Mouse (Mus musculus) erythroblast, embryonic 14.5 days (primary cell): ENCODE data around the gene Pcna. TPM values are rescaled to one million over a fixed set of nuclear protein-coding genes. Genes with fewer than 3 reads are reported as not detected.
"Not testable (repeated sequence)": the region's sequence is repeated elsewhere in the genome, so short reads cannot be mapped to it uniquely, and the experiment has no call there.

Experiments
- H3K27me3 ChIP-seq: 2 replicates; pipeline ENCODE4 v1.6.1; 2012; ENCODE audit warnings: inconsistent platforms; ENCODE audit not compliant: control insufficient read depth
- H3K36me3 ChIP-seq: 2 replicates; pipeline ENCODE4 v1.6.1; 2012; ENCODE audit warnings: mild to moderate bottlenecking, inconsistent platforms; ENCODE audit not compliant: control insufficient read depth
- H3K4me1 ChIP-seq: 2 replicates; pipeline ENCODE4 v1.6.1; 2012; ENCODE audit warnings: inconsistent platforms; ENCODE audit not compliant: control insufficient read depth
- H3K4me3 ChIP-seq: replicated peaks from 2 replicates; pipeline ENCODE3; 2012; ENCODE audit warnings: moderate library complexity, mild to moderate bottlenecking, inconsistent platforms
- H3K9me3 ChIP-seq: 2 replicates; pipeline ENCODE4 v1.6.1; 2012; ENCODE audit warnings: low read length, inconsistent platforms, mixed read lengths; ENCODE audit not compliant: control insufficient read depth
- GATA1 ChIP-seq: IDR thresholded peaks from 2 replicates; pipeline ENCODE4 v1.6.1; 2012; ENCODE audit warnings: low read length, inconsistent platforms, mixed read lengths
- TAL1 ChIP-seq: IDR thresholded peaks from 3 replicates; pipeline ENCODE4 v1.6.1; 2012; ENCODE audit warnings: low read length, inconsistent platforms, mixed read lengths
- polyA plus RNA-seq: library from polyadenylated mRNA; stranded (reverse); fragments of >175 nt; gene quantifications from 2 replicates; pipeline ENCODE4 v1.2.3, GENCODE M21; 2012

Gene Pcna
- polyA plus RNA-seq, 1 experiment = 11.3 TPM

DNA sequence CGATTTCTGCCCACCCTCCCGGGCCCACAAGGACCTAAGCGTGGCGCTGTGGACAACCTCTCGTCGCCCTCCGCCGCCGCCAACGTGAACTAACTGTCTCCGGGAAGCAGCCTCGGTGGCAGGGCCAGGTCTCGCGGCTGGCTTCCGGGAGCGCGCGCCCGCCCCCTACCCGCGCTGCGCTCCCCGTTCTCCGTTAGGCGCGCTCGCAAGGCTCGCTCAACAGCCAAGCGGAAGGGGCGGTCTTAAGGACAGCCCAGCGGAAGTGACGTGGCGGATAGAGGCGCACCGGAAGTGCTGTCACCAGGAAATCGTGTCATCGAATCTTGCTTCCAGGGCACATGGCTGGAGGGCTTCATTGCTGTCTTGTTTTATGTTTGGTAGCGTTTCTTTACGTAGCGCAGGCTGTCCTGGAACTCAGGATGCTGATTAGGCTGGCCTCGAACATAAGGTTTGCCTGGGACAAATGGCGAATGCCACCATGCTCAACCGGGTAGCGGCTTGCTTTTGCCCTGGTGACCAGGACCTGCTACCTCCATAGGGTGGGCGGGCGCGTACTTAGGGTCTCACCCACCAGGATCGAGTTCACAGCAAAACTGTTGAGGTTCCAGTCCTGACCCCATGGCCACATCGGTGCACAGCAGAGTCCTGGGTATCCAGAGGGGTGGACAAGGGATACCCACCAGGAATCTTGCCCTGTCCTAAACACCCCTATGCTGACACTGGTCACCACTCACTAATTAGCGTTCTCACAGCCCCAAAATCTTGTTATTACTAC is 5.4 kb downstream of the Pcna start, which contains the start of gene Tmem230:
Tmem230 (minus strand) TSS at position 269 of the 775 bp plus-strand sequence.
- H3K36me3 ChIP-seq = peaks cover 94% of the 10 kb centered on the region
- peaks cover 47% of the 10 kb centered on the region for H3K4me1 ChIP-seq

DNA sequence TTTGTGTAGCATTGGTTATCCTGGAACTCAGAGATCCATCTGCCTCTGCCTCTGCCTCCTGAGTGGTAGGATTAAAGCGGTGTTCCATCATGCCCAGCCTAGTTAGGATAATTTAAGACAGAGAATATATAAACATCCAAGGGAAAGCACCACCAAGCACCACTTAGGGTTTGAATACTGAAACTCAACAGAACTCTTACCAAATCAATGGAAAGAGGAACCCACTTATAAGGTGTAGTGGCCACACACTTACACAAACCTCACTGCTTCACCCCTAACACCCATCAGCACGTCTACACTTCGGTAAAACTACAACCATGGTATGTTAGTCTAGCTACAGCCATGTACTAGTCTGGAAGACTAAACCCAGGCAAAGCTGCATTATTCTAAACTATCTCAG is 9.7 kb downstream of the Pcna start:
- H3K36me3 ChIP-seq = peaks cover 79% of the 10 kb centered on the region

More for the DNA sequence above, 5.4 kb downstream of the Pcna start, which contains the start of gene Tmem230:
- no peak for TF ChIP-seq GATA1
- peak within 1 kb of the TSS; percentile 69 for H3K4me3 ChIP-seq
- H3K27me3 ChIP-seq = no peaks in the 10 kb centered on the region
- no peaks in the 10 kb centered on the region for H3K9me3 ChIP-seq

DNA sequence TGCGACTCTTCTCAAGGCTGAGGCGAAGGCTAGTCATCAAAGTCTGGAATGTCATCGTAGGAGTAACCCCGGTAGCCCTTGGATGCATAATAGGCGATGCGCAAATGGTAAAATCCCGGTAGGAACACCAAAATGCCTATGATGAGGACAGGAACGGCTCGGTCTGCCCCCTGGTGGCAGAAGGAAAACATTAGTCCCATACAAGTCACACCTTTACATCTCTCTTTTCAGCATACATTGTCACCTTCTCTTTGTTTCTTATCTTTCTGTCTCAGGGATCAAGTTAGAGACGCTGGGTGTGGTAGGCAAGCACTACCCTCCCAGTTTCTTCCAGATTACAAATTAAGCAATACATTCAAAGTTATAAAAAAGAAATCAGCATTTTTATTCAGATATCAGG is 12.7 kb downstream of the Pcna start:
- H3K4me1 ChIP-seq, H3K4me3 ChIP-seq, H3K9me3 ChIP-seq, H3K27me3 ChIP-seq: not testable (repeated sequence)
- peaks cover 56% of the 10 kb centered on the region for H3K36me3 ChIP-seq

More for the DNA sequence above, 9.7 kb downstream of the Pcna start:
- H3K27me3 ChIP-seq = no peaks in the 10 kb centered on the region
- peaks cover 29% of the 10 kb centered on the region for H3K4me1 ChIP-seq
- no peaks in the 10 kb centered on the region for H3K9me3 ChIP-seq
- H3K4me3 ChIP-seq = no peak overlapping the region
- no peak for TF ChIP-seq TAL1
- no peak for TF ChIP-seq GATA1

DNA sequence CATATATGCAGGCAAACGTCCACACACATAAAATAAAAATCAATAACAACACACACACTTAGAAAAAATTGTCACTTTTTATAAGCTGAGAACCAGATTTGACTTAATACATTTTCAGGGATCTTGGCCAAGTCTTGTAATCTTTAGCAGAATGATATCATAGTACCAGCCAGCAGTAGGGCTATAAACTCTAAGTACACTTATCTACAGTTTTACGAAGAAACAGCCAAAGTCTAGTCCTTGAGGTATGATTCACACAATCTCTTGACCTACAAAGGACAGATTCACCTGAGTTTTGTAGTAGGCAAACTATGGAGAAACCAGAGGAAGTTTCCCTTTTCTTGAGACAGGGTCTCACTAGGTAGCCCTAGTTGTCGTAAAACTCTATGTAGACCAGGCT is 13.7 kb downstream of the Pcna start:
- H3K36me3 ChIP-seq = peaks cover 46% of the 10 kb centered on the region
- H3K9me3 ChIP-seq, H3K4me3 ChIP-seq, H3K4me1 ChIP-seq, H3K27me3 ChIP-seq: not testable (repeated sequence)

DNA sequence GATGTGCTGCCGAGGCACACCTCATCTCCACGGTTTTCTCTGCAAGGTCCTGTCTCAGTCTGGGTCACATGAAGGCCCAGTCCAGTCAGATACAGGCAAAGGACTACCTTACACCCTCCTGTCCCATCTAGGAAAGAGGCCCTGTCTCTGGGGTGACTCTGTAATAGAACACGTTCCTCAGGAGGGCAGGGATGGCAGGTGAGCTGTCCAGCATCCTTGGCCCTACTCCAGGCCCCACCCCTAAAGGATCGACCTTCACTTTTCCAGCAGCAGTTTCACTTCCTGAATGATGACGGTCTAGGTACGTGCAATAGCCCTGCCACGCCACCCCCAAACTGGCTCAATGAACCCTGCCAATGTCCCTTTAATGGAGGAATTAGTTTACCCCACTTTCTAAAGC is 17.1 kb downstream of the Pcna start:
- no peaks in the 10 kb centered on the region for H3K9me3 ChIP-seq
- no peak for TF ChIP-seq GATA1
- no peak for TF ChIP-seq TAL1
- H3K27me3 ChIP-seq = no peaks in the 10 kb centered on the region
- H3K36me3 ChIP-seq = peaks cover 16% of the 10 kb centered on the region
- peaks cover 4% of the 10 kb centered on the region for H3K4me1 ChIP-seq
- no peak overlapping the region for H3K4me3 ChIP-seq

DNA sequence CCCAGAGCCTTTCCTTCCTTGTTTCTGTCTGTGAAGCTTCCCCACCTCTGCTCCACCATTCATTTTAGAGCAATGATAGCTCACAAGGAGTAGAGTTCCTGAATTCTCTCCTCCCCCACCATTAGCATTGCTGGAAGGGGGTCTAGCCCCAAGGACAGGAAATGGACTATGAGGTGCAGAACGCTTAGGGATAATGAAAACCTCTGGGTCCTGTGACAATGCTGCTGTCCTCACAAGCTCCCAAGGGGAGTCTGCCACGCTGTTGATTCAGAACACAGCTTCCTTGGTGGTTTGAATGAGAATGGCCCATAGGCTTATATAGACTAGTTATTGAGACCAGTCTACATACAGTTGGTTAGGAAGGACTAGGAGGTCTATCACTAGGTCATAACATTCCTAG is 17.8 kb downstream of the Pcna start:
- Histone ChIP-seq H3K36me3 (peaks cover 10% of the 10 kb centered on the region), H3K27me3 (no peaks in the 10 kb centered on the region), H3K9me3 (no peaks in the 10 kb centered on the region), H3K4me3 (no peak overlapping the region), H3K4me1 (no peaks in the 10 kb centered on the region)
- TF ChIP-seq TAL1 (no peak), GATA1 (no peak)

DNA sequence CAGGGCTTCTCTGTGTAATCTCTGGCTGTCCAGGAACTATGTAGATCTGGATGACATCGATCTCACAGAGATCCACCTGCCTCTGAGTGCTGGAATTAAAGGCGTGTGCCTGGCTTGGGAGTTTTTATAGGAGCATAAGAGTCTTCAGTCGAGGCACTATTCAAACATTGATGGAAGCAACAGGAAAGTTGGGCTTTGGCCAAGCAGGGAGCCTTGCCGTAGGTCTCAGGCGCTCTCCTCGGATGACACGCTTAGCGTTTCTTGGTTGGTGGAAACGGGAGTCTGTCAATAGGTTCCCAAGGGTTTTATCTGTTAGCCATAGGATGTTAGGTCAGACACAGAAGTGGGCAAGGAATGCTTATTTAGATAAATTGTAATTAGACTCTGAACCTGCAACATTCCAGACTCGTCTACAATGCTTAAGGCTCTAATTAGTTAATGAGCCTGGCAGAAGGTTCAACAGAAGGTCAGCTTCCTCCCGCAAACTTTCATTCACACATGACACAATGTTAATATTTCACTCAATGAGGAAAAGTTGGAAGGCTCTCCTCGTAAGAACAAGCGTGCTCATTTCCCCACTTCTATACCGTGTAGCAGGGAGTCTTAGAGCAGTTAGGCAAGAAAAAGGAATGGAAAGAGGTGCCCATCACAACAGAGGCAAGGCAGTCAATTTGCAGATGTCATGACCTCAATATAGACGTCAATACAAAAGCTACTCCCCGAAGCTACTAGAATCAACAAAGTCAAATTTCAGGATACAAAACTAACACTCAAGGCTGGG is 18.9 kb downstream of the Pcna start:
- H3K4me3 ChIP-seq = no peak overlapping the region
- H3K27me3 ChIP-seq = no peaks in the 10 kb centered on the region
- TF ChIP-seq TAL1 = no peak
- TF ChIP-seq GATA1 = no peak
- no peaks in the 10 kb centered on the region; the same call in 1 of the 2 replicates for H3K4me1 ChIP-seq
- H3K9me3 ChIP-seq = no peaks in the 10 kb centered on the region
- H3K36me3 ChIP-seq = peaks cover 10% of the 10 kb centered on the region

DNA sequence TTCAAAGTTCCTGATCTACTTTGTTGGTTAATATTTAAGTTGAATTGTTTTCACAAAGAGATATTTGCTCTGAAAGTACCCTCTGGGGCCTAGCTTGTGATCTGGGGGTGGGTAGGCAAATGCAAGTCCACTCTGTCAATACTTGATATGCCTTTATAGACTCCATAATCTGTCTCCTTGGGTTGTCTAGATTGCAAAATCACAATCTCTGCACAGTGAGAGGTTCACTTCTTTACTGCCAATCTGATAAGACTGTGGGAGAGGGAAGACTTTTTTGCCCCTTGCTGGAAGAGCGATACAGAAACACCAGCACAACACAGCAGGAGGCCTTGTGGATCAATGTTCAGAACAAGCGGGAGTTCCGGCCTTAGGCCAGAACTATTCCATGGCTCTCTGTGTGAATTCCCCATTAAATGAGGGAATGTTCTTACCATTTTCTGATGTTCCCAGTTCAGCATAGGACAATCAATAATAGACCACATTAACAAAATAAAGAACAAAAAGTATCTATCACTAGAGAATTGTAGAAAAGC is 20.6 kb downstream of the Pcna start:
- Histone ChIP-seq H3K4me3 (no peak overlapping the region), H3K9me3 (no peaks in the 10 kb centered on the region), H3K27me3 (no peaks in the 10 kb centered on the region), H3K4me1 (no peaks in the 10 kb centered on the region; the same call in 1 of the 2 replicates), H3K36me3 (no peaks in the 10 kb centered on the region)
- TF ChIP-seq TAL1 (no peak), GATA1 (no peak)

DNA sequence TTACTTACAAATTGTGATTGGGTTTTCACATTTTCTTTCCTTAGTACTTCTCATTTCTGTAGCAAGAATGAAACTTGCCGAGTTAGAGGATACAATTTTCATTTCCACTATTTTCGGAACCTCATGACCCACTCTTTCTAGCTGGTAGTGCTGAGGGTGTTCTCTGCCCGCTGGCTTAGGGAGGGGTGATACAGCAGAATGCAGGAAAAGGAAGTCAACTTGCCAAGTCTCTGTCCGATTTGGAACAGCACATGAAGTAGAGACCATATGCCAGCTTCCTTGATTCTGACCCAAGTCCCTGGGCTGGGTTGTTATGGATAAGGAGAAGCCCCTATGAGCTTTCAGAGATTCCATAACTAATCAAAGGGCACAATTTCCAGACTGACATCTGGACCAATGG is 28.8 kb downstream of the Pcna start:
- Histone ChIP-seq H3K36me3 (no peaks in the 10 kb centered on the region), H3K9me3 (no peaks in the 10 kb centered on the region), H3K4me1 (no peaks in the 10 kb centered on the region), H3K27me3 (no peaks in the 10 kb centered on the region), H3K4me3 (no peak overlapping the region)
- no peak for TF ChIP-seq TAL1
- no peak for TF ChIP-seq GATA1
